Mouse (Mus musculus) ES-Bruce4 (cell line): Measurements from ENCODE around the gene Mvk. TPM values are rescaled to one million over a fixed set of nuclear protein-coding genes. Genes with fewer than 3 reads are reported as not detected.

Experiments
- H3K27ac ChIP-seq: 2 replicates; pipeline ENCODE4 v1.5.1; 2012; ENCODE audit warnings: low read length, inconsistent platforms; ENCODE audit not compliant: insufficient read depth
- H3K27me3 ChIP-seq: 2 replicates; pipeline ENCODE4 v1.6.1; 2012; ENCODE audit warnings: mild to moderate bottlenecking, low read length, inconsistent platforms; ENCODE audit not compliant: control insufficient read depth, poor library complexity, insufficient read depth, severe bottlenecking
- H3K36me3 ChIP-seq: 2 replicates; pipeline ENCODE4 v1.6.1; 2012; ENCODE audit warnings: inconsistent platforms, mild to moderate bottlenecking, low read length, moderate library complexity; ENCODE audit not compliant: control insufficient read depth, poor library complexity, insufficient read depth, severe bottlenecking
- H3K4me1 ChIP-seq: one replicate; pipeline ENCODE4 v1.8.1; 2011; ENCODE audit warnings: low read length; ENCODE audit not compliant: control insufficient read depth, insufficient read depth
- H3K4me3 ChIP-seq: 2 replicates; pipeline ENCODE4 v1.5.1; 2011; ENCODE audit warnings: low read depth, mild to moderate bottlenecking, low read length
- H3K9ac ChIP-seq: 2 replicates; pipeline ENCODE4 v1.6.1; 2012; ENCODE audit warnings: low read depth, mild to moderate bottlenecking, inconsistent platforms; ENCODE audit not compliant: poor library complexity, severe bottlenecking
- H3K9me3 ChIP-seq: replicated peaks from 2 replicates; pipeline ENCODE4 v1.6.1; 2012; ENCODE audit warnings: mild to moderate bottlenecking, low read length, inconsistent platforms; ENCODE audit not compliant: control insufficient read depth, poor library complexity, insufficient read depth, severe bottlenecking
- CTCF ChIP-seq: IDR thresholded peaks from one replicate; pipeline ENCODE4 v1.8.1; 2011; ENCODE audit warnings: low read depth, low read length
- EP300 ChIP-seq: IDR thresholded peaks from 2 replicates; pipeline ENCODE4 v1.6.1; 2011; ENCODE audit warnings: low read depth, low read length; ENCODE audit not compliant: insufficient read depth
- POLR2A ChIP-seq: IDR thresholded peaks from one replicate; pipeline ENCODE4 v1.8.1; 2011; ENCODE audit warnings: low read length; ENCODE audit not compliant: insufficient read depth
- polyA plus RNA-seq: library from polyadenylated mRNA; stranded (reverse); fragments of >200 nt; gene quantifications from 2 replicates; pipeline ENCODE4 v1.2.4, GENCODE M21; 2011; ENCODE audit warnings: low read depth; ENCODE audit not compliant: missing spikeins, insufficient read depth, insufficient read length

Gene Mvk
- polyA plus RNA-seq, 1 experiment: 16.7 TPM

- Histone ChIP-seq H3K4me3 (no peak overlapping the region), H3K27me3 (no peaks in the 10 kb centered on the region), H3K4me1 (no peaks in the 10 kb centered on the region), H3K9ac (no peak overlapping the region), H3K27ac (no peak overlapping the region), H3K36me3 (no peaks in the 10 kb centered on the region), H3K9me3 (no peaks in the 10 kb centered on the region)
- TF ChIP-seq CTCF (no peak), EP300 (no peak), POLR2A (no peak)
Observed at GRCm38 (mm10) chr5:114422591-114422990, 21.5 kb upstream of the Mvk start.

DNA sequence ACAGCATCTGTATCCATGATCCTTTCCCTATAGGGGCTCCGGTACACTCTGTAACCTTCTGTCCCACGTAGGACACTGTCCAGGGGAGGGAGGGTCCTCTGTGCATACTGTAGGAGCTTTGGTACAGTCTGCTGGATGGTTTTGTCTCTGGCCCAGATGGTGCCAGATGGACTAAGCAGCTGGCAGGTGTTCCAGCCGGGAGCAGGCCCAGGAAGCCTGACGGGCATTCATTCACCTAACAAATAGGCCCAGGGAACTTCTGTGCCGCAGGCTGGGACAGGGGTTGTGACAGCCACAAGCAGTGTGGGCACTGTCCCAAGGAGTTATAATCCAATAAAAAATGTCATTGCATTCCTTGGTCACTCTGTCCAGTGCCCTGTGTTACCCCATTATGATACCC lies 20.1 kb upstream of the Mvk start:
- Histone ChIP-seq H3K9ac (no peak overlapping the region), H3K36me3 (no peaks in the 10 kb centered on the region), H3K4me3 (no peak overlapping the region), H3K9me3 (no peaks in the 10 kb centered on the region), H3K27ac (no peak overlapping the region), H3K4me1 (no peaks in the 10 kb centered on the region), H3K27me3 (no peaks in the 10 kb centered on the region)
- TF ChIP-seq EP300 (no peak), POLR2A (no peak), CTCF (no peak)

- Histone ChIP-seq H3K36me3 (no peaks in the 10 kb centered on the region), H3K4me3 (no peak overlapping the region), H3K9ac (no peak overlapping the region), H3K9me3 (no peaks in the 10 kb centered on the region), H3K4me1 (no peaks in the 10 kb centered on the region), H3K27me3 (no peaks in the 10 kb centered on the region), H3K27ac (no peak overlapping the region)
- TF ChIP-seq EP300: no peak
- no peak for TF ChIP-seq POLR2A
- TF ChIP-seq CTCF: no peak
Observed at GRCm38 (mm10) chr5:114426732-114427131, 17.3 kb upstream of the Mvk start.

DNA sequence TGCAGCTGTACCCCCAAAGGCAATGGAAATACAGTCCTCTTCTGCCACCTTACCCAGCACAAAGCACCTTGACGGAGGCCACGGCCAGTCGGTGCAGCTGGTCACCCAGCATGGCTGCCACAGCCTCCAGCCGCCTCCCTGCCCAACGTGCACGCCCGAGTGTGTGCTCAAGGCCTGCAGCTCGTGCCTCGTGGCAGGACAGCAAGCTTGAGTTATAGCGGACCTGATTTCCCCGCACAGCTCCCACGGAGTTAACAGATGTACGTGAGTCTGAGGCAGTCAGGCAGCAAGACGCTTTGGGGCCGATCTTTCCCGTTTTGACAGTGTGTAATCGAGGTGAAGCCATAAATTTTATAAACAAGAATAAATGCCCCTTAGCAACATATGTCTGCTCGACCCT lies 15.4 kb upstream of the Mvk start:
- H3K4me3 ChIP-seq: no peak overlapping the region
- H3K9me3 ChIP-seq: no peaks in the 10 kb centered on the region
- TF ChIP-seq POLR2A (no peak), EP300 (no peak), CTCF (no peak)
- H3K27ac ChIP-seq: no peak overlapping the region
- H3K9ac ChIP-seq: no peak overlapping the region
- no peaks in the 10 kb centered on the region for H3K36me3 ChIP-seq
- no peaks in the 10 kb centered on the region for H3K4me1 ChIP-seq
- no peaks in the 10 kb centered on the region for H3K27me3 ChIP-seq

- no peak overlapping the region for H3K9ac ChIP-seq
- TF ChIP-seq EP300 (no peak), CTCF (no peak), POLR2A (no peak)
- no peaks in the 10 kb centered on the region for H3K27me3 ChIP-seq
- H3K9me3 ChIP-seq: no peaks in the 10 kb centered on the region
- no peak overlapping the region for H3K27ac ChIP-seq
- H3K4me3 ChIP-seq: no peak overlapping the region
- H3K4me1 ChIP-seq: no peaks in the 10 kb centered on the region
- no peaks in the 10 kb centered on the region for H3K36me3 ChIP-seq
Observed at GRCm38 (mm10) chr5:114429781-114430180, 14.3 kb upstream of the Mvk start.

DNA sequence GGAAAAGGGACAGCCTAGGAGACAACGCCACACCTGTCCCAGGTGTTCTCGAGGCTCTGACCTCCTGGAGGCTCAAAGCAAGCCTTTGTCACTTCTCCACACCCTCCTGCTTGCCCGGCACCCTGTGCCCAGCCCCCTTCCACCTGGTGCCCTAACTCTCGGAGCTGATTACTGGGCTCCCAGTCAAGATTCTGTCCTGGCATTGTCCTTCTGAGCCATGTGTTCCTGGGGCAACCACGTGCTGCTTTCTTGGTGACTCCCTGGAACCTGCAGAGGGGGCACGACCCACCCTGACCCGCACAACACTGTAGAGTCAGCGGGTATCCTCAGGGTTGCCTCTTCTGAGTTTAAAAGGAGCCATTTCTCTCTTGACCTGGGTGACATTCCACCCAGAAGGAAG lies 9.7 kb upstream of the Mvk start:
- TF ChIP-seq CTCF (no peak), POLR2A (no peak), EP300 (no peak)
- no peaks in the 10 kb centered on the region for H3K27me3 ChIP-seq
- H3K9me3 ChIP-seq: no peaks in the 10 kb centered on the region
- no peaks in the 10 kb centered on the region for H3K4me1 ChIP-seq
- H3K9ac ChIP-seq: no peak overlapping the region
- no peaks in the 10 kb centered on the region for H3K36me3 ChIP-seq
- H3K4me3 ChIP-seq: no peak overlapping the region
- H3K27ac ChIP-seq: no peak overlapping the region

- no peaks in the 10 kb centered on the region for H3K36me3 ChIP-seq
- H3K27ac ChIP-seq: no peak overlapping the region
- H3K9ac ChIP-seq: no peak overlapping the region
- H3K27me3 ChIP-seq: no peaks in the 10 kb centered on the region
- no peak overlapping the region for H3K4me3 ChIP-seq
- H3K4me1 ChIP-seq: no peaks in the 10 kb centered on the region
- no peak for TF ChIP-seq POLR2A
- no peak for TF ChIP-seq CTCF
- no peak for TF ChIP-seq EP300
- H3K9me3 ChIP-seq: no peaks in the 10 kb centered on the region
Observed at GRCm38 (mm10) chr5:114435588-114435987, 8.5 kb upstream of the Mvk start.
